Mouse (Mus musculus) skeletal muscle tissue, postnatal 0 days (tissue): ENCODE data around the gene Krtap28-13. TPM values are rescaled to one million over a fixed set of nuclear protein-coding genes. Genes with fewer than 3 reads are reported as not detected.

Experiments
- polyA plus RNA-seq: library from polyadenylated mRNA; unstranded; fragments of >200 nt; fragmentation: Nextera tagmentation; extraction: Ambion mirVana; gene quantifications from 2 replicates; pipeline ENCODE4 v1.2.1, GENCODE M21; 2015

Gene Krtap28-13
- 0.13 TPM in 1 of 2 replicates, not detected in the other for polyA plus RNA-seq

DNA sequence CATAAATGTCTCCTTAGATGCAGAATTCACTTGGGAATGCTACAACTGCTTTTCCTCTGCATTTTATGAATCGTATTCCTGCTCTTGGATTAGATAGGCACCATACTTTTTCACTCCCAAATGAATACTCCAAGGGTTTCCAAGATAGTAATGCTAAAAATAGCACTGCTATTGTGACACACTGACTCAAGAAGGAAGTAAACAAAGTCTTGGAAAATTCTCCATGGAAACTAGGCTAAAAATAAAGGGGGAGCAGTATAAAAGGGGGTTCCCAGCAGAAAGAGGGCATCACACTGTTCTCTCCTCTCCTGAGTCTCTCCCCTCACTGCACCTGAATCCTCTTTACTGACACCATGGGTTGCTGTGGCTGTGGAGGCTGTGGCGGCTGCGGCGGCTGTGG is at the start of gene Krtap28-13:
TSS of gene Krtap28-13 (plus strand) at position 288 of the 400 bp plus-strand sequence.

DNA sequence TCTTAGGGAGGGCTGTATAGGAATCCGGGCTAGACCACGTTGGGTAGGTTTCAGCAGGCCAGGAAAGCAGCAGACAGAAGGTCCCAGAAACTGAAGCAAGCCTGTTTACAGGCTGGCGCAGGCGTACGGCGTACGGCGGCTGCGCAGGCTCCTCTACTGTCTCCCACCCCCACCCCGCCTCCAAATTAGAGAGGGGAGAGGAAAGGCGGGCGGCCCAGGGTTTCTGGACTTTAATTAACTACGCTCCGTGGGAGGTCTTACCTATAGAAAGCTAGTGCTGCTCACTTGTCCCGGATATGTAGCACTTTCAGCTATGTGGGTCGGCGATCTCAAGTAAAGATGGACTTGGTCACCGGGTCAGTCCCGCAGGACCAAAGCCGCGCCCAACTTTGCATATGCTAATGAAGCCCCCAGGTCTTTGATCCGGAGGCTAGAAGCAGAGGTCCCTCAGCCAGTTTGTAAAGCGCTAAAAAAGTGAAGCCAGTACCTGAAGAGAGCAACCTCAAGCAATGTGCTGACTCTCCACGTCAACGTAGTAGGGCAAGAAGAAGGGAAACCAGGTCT is 22.5 kb upstream of the Krtap28-13 start, which contains the start of gene Slc19a3:
TSS of gene Slc19a3 (minus strand) at position 340 of the 564 bp plus-strand sequence.

DNA sequence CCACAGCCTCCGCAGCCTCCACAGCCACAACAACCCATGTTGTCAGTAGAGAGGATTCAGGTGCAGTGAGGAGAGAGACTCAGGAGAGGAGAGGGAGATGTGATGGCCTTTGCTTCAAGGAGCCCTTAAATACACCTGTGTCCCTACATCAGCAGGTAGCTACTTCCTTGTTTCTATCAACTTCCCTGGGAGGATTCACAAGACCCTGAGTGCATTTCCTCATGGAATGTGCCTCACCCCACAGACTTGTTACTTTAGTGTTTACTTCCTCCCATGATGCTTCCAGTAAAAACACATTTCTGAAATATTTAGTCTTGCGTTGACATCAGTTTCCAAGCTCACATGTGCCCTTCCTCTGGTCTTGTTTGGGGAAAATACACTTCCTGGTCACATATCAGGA is 18.4 kb upstream of the Krtap28-13 start, which contains the start of gene Krtap28-10:
TSS of gene Krtap28-10 (minus strand) at position 101 of the 400 bp plus-strand sequence.

DNA sequence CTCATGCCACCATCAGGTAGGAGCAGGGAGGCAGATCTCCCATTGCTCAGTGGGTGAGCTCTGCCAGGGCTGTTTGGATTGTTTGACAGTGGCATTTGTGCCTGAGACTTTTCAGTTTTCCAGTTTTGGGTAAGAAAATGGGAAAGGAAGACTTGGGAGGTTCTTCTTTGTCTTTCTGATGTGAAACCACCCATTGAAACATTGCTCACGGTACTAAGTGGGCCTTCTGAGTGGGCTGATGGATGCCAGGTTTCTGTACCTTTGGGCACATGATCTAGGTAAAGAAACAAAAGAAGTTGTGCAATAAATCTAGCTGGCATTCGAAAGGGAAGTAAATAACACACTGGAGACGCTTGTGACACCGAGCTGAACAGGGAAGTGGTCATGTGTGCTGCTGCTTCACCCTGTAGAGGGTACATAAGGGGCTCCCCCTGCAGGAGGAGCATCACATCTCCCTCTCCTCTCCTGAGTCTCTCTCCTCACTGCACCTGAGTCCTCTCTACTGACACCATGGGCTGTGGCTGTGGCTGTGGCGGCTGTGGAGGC is 15.8 kb upstream of the Krtap28-13 start, which contains the start of gene Gm47969:
TSS of gene Gm47969 (plus strand) at position 51 of the 546 bp plus-strand sequence.

DNA sequence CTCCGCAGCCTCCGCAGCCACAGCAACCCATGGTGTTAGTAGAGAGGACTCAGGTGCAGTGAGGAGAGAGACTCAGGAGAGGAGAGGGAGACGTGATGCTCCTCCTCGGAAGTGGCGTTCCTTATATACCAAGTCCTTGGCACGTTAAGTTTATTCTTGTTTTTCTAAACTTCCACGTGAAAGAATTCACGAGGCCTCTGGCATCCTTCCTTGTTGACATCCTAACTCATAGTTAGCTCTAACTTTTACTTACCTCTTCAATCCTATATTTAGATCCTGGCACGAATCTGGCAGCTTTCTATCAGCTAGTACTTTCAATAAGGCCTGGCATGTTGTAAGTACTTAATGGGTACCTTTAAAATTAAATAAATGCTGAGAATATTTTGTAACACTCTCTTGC is 1.5 kb upstream of the Krtap28-13 start, which contains the start of gene A030005K14Rik:
TSS of gene A030005K14Rik (minus strand) at position 101 of the 400 bp plus-strand sequence.

Other genes with a start within 250 kb of the Krtap28-13 start
- 12.4 and 14.5 TPM in 2 replicates for gene Agfg1, start 221.4 kb upstream of the Krtap28-13 start, polyA plus RNA-seq
- not detected in 2 replicates for gene A030005L19Rik, start 147.6 kb upstream of the Krtap28-13 start, polyA plus RNA-seq
- not detected in 2 replicates for gene A030014E15Rik, start 136.0 kb upstream of the Krtap28-13 start, polyA plus RNA-seq
- not detected in 2 replicates for gene Gm6217, start 129.5 kb upstream of the Krtap28-13 start, polyA plus RNA-seq
- not detected in 2 replicates for gene A030003K21Rik, start 117.5 kb upstream of the Krtap28-13 start, polyA plus RNA-seq
- gene Gm7544, start 104.9 kb upstream of the Krtap28-13 start, polyA plus RNA-seq = not detected in 2 replicates
- not detected in 2 replicates for gene Gm47955, start 100.6 kb upstream of the Krtap28-13 start, polyA plus RNA-seq
- gene Gm47959, start 60.4 kb upstream of the Krtap28-13 start, polyA plus RNA-seq = not detected in 2 replicates
- 0.16 and 0.41 TPM in 2 replicates for gene Slc19a3, start 22.5 kb upstream of the Krtap28-13 start, polyA plus RNA-seq
- gene Krtap28-10, start 18.4 kb upstream of the Krtap28-13 start, polyA plus RNA-seq = not detected in 2 replicates
- not detected in 2 replicates for gene Gm47969, start 16.0 kb upstream of the Krtap28-13 start, polyA plus RNA-seq
- not detected in 2 replicates for gene A030005K14Rik, start 1.6 kb upstream of the Krtap28-13 start, polyA plus RNA-seq
- not detected in 2 replicates for gene Ccl20, start 55.8 kb downstream of the Krtap28-13 start, polyA plus RNA-seq
- not detected in 2 replicates for gene Daw1, start 98.8 kb downstream of the Krtap28-13 start, polyA plus RNA-seq